Mouse (Mus musculus): ENCODE data around the gene Sema3b.

The Sema3b gene

GRCm38 (mm10) chr9:107549297-107550074, 59.5 kb downstream of the Sema3b start:
- no peak for DNase-seq (ENCODE audit: extremely low spot score, low spot score)

DNA sequence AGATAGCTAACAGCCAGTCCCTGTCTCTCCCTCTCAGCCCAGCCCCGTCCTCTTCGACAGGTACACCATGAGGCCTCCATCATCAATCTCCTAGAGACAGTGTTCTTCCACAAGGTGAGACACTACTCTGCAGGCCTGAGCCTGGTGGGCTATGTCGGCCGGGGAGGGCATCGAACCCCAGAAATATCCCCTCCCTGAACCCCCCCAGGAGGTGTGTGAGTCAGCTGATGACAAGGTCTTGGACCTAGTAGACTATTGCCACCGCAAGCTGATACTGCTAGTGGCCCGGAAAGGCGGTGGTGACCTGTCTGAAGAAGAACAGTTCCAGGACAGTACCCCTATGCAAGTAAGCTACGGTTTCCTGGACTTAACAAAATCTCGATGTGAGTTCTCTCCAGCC, 60.2 kb downstream of the Sema3b start:
- no peak for DNase-seq (ENCODE audit: extremely low spot score, low spot score)

- DNase-seq (ENCODE audit: extremely low spot score, low spot score) = no peak
Measured at GRCm38 (mm10) chr9:107547957-107548356, 61.1 kb downstream of the Sema3b start.

Measured in neural tube, embryonic 10.5 days (tissue).